Mouse (Mus musculus) cerebellum, adult 2 months (tissue): ENCODE measurements around the gene Adgrl3. TPM values are rescaled to one million over a fixed set of nuclear protein-coding genes. Genes with fewer than 3 reads are reported as not detected.

Experiments
- DNase-seq, 2 experiments: peaks; one replicate each; pipeline ENCODE4 v3.0.0; 2021
- H3K27ac ChIP-seq: fragments of 200-500 bp; 2 replicates; pipeline ENCODE4 v1.5.1; 2012; ENCODE audit warnings: low read length, control low read depth, inconsistent platforms; ENCODE audit not compliant: insufficient read depth
- H3K27me3 ChIP-seq: fragments of 200-500 bp; 2 replicates; pipeline ENCODE4 v1.6.1; 2012; ENCODE audit warnings: inconsistent platforms, mild to moderate bottlenecking, low read length, moderate library complexity; ENCODE audit not compliant: control insufficient read depth, insufficient read depth
- H3K4me1 ChIP-seq: fragments of 200-500 bp; 2 replicates; pipeline ENCODE4 v1.6.1; 2011; ENCODE audit warnings: low read length; ENCODE audit not compliant: control insufficient read depth, insufficient read depth
- H3K4me3 ChIP-seq: fragments of 200-500 bp; replicated peaks from 2 replicates; pipeline ENCODE3; 2011; ENCODE audit warnings: mild to moderate bottlenecking, low read depth, low read length, control low read depth; ENCODE audit not compliant: insufficient read depth
- CTCF ChIP-seq: fragments of 200-500 bp; IDR thresholded peaks from 2 replicates; pipeline ENCODE4 v1.5.1; 2011; ENCODE audit warnings: low read depth, mild to moderate bottlenecking, control low read depth, low read length, moderate library complexity, borderline replicate concordance; ENCODE audit not compliant: insufficient read depth
- POLR2A ChIP-seq: fragments of 200-500 bp; IDR thresholded peaks from 2 replicates; pipeline ENCODE4 v1.6.1; 2011; ENCODE audit warnings: low read length, control low read depth, borderline replicate concordance; ENCODE audit not compliant: insufficient read depth
- WGBS: fragments of 180-500 bp; shearing (Covaris S2); methylation state at CpG from one replicate; pipeline ENCODE4 v1.1.7; 2018; 5-methylcytosine and 5-hydroxymethylcytosine counted together
- polyA plus RNA-seq: library from polyadenylated mRNA; depleted of rRNA; stranded (reverse); fragments of >200 nt; gene quantifications from 2 replicates; pipeline ENCODE4 v1.2.3, GENCODE M21; 2012

Adgrl3 gene
- polyA plus RNA-seq, 1 experiment: 59.3 TPM

DNA sequence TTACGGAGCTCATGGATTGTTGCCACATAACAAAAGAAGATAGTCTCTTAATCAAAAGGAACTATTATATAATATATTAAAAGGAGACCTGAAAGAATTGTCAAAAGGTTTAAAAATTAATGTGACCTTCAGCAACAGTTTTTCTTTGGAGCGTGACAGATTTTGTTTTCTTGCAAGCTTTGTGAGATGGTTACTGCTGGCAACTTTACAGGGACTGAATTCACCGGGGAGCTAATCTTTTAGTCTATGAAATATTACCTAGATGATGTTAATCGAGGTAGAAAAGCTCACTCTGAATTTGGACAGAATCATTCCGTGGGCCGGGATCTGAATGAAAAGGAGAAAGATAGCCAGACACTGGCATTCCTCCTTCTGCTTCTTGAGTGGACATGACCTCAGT, 850.4 kb downstream of the Adgrl3 start:
- H3K4me1 ChIP-seq: no peaks in the 10 kb centered on the region
- DNase-seq: no peak
- H3K27me3 ChIP-seq: no peaks in the 10 kb centered on the region
- no peak overlapping the region for H3K27ac ChIP-seq
- TF ChIP-seq CTCF (no peak), POLR2A (no peak)
- H3K4me3 ChIP-seq: no peak overlapping the region
- WGBS: 24% methylated on average over 6 of the region's 6 CpGs
